Mouse (Mus musculus): ENCODE data around the gene Ncln. TPM values are rescaled to one million over a fixed set of nuclear protein-coding genes. Genes with fewer than 3 reads are reported as not detected.

The Ncln gene
- 54.9 and 60.2 TPM in 2 replicates for polyA plus RNA-seq (2016; fragmentation: Nextera tagmentation; extraction: Ambion mirVana)

GRCm38 (mm10) chr10:81496264-81496901 is at the start of gene Ncln:
Ncln (minus strand) TSS chr10:81496392.
- H3K4me2 ChIP-seq, result peak within 1 kb of the TSS; percentile 99
- H3K9me3 ChIP-seq (replicated peaks), result no peaks in the 10 kb centered on the region
- WGBS, result under 1% methylated on average over 41 of the region's 45 CpGs
- peak within 1 kb of the TSS; percentile 93 for H3K9ac ChIP-seq
- no peaks in the 10 kb centered on the region for H3K27me3 ChIP-seq (replicated peaks)
- peak within 1 kb of the TSS; percentile 90 for H3K4me3 ChIP-seq
- peak; percentile 95 for ATAC-seq (ENCODE audit: insufficient number of reproducible peaks, low FRiP score)
- peaks cover 19% of the 10 kb centered on the region for H3K4me1 ChIP-seq (replicated peaks)
- peaks cover 27% of the 10 kb centered on the region for H3K36me3 ChIP-seq
- H3K27ac ChIP-seq (ENCODE audit: poor library complexity, severe bottlenecking), result peak within 1 kb of the TSS; percentile 48

DNA sequence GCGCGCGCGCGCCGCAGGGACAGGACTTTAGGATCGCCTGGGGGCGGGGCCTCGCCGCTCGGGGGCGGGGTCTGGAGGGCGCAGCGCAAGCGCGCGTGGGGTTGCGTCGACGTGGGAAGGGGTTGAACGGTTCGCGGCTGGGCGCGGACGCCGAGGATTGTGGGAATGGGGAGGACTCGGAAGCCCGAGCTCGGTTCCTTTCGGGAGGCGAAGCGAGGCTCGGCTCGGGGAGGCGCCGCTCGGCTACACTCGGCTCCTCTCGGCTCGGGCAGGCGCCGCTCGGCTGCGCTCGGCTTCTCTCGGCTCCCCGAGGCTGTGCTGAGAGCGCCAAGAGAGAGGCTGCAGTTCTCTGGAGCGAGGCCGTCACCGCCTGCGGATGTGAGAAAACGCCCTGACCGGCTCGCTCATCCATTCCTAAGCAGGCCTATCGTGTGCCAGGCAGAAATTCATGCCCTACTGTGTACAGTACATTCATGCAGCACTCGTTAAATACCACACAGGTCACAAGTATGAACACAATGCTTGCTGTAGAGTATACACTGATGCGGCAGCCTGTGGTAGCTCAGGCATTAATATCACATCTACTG is 49.1 kb upstream of the Ncln start, which contains the start of gene Gna11:
Gene Gna11, minus strand, starts transcription at position 30 of the 587 bp plus-strand sequence.
- H3K4me1 ChIP-seq (replicated peaks), result peaks cover 49% of the 10 kb centered on the region
- no peaks in the 10 kb centered on the region for H3K9me3 ChIP-seq (replicated peaks)
- peak within 1 kb of the TSS; percentile 96 for H3K9ac ChIP-seq
- 1% methylated on average over 59 of the region's 59 CpGs for WGBS
- peak; percentile 94 for ATAC-seq (ENCODE audit: insufficient number of reproducible peaks, low FRiP score)
- H3K4me2 ChIP-seq, result peak within 1 kb of the TSS; percentile 99
- H3K27me3 ChIP-seq (replicated peaks), result no peaks in the 10 kb centered on the region
- H3K4me3 ChIP-seq, result peak within 1 kb of the TSS; percentile 99
- H3K36me3 ChIP-seq, result peaks cover 2% of the 10 kb centered on the region; the same call in 1 of the 2 replicates
- H3K27ac ChIP-seq (ENCODE audit: poor library complexity, severe bottlenecking), result peak within 1 kb of the TSS; percentile 74

- Histone ChIP-seq H3K4me3 (peak overlapping the region; percentile 99), H3K27me3 (replicated peaks) (no peaks in the 10 kb centered on the region), H3K36me3 (peaks cover 8% of the 10 kb centered on the region), H3K4me2 (peak overlapping the region; percentile 99), H3K9ac (peak overlapping the region; percentile 96), H3K9me3 (replicated peaks) (no peaks in the 10 kb centered on the region), H3K27ac (ENCODE audit: poor library complexity, severe bottlenecking) (peak overlapping the region; percentile 74), H3K4me1 (replicated peaks) (peaks cover 49% of the 10 kb centered on the region)
- peak; percentile 1; the same call in 1 of the 2 replicates for ATAC-seq (ENCODE audit: insufficient number of reproducible peaks, low FRiP score)
- WGBS, result under 1% methylated on average over 82 of the region's 93 CpGs
Observed at GRCm38 (mm10) chr10:81544296-81545160, 48.3 kb upstream of the Ncln start.

- Histone ChIP-seq H3K4me3 (peak overlapping the region; percentile 99), H3K36me3 (peaks cover 13% of the 10 kb centered on the region), H3K4me1 (replicated peaks) (peaks cover 49% of the 10 kb centered on the region), H3K4me2 (peak overlapping the region; percentile 99), H3K9ac (peak overlapping the region; percentile 96), H3K27me3 (replicated peaks) (no peaks in the 10 kb centered on the region), H3K9me3 (replicated peaks) (no peaks in the 10 kb centered on the region), H3K27ac (ENCODE audit: poor library complexity, severe bottlenecking) (no peak overlapping the region)
- 83% methylated on average over 1 of the region's 1 CpGs for WGBS
- no peak for ATAC-seq (ENCODE audit: insufficient number of reproducible peaks, low FRiP score)
Observed at GRCm38 (mm10) chr10:81543633-81544032, 47.4 kb upstream of the Ncln start.

- WGBS, result 78% methylated on average over 7 of the region's 7 CpGs
- Histone ChIP-seq H3K9me3 (replicated peaks) (no peaks in the 10 kb centered on the region), H3K9ac (peak overlapping the region; percentile 96), H3K27me3 (replicated peaks) (no peaks in the 10 kb centered on the region), H3K36me3 (peaks cover 14% of the 10 kb centered on the region), H3K27ac (ENCODE audit: poor library complexity, severe bottlenecking) (no peak overlapping the region), H3K4me1 (replicated peaks) (peaks cover 49% of the 10 kb centered on the region), H3K4me2 (peak overlapping the region; percentile 99), H3K4me3 (peak overlapping the region; percentile 99)
- ATAC-seq (ENCODE audit: insufficient number of reproducible peaks, low FRiP score), result no peak
Observed at GRCm38 (mm10) chr10:81542727-81543460, 46.7 kb upstream of the Ncln start.

DNA sequence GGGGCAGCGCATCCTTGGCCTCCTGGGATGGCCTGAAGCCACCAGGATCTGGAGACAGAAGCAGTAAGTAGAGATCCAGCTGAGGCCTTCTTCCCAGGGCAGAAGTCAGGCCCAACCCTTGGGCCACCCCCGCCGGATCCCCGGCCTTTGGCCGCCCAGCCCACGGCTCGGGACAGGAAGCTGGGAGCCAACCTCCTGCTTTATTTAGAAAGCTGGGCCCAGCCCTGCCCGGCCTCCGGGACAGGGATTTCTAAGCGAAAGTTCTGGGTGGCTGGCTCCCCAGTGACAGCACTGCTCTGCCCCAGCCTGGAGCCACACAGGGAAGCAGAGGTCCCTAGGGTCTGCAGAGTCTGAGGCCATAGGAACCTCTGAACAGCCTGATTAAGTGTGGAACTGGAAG is 45.6 kb upstream of the Ncln start:
- Histone ChIP-seq H3K27ac (ENCODE audit: poor library complexity, severe bottlenecking) (peak overlapping the region; percentile 22), H3K36me3 (peaks cover 21% of the 10 kb centered on the region), H3K27me3 (replicated peaks) (no peaks in the 10 kb centered on the region), H3K4me2 (peak overlapping the region; percentile 99), H3K9me3 (replicated peaks) (no peaks in the 10 kb centered on the region), H3K4me1 (replicated peaks) (peaks cover 49% of the 10 kb centered on the region), H3K9ac (peak overlapping the region; percentile 63), H3K4me3 (no peak overlapping the region)
- no peak for ATAC-seq (ENCODE audit: insufficient number of reproducible peaks, low FRiP score)
- 45% methylated on average over 10 of the region's 10 CpGs for WGBS

DNA sequence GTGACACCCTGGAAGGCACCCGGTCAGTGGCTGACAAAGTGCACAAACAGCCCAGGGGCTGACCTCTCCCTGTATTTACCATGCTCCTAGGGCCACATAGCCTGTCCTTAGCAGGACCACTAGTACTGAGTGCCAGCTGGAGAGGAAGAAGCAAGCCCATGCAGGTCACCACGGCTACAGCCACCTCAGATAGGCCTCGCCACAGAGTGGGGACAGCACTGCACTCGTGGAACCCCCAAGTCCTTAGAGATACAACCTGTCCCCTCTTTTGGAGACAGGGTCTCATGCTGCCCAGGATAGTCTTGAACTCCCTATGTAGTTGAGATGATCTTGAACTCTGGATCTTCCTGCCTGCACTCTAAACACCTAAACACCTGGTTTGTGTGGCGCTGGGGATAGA is 45.2 kb upstream of the Ncln start:
- H3K9me3 ChIP-seq (replicated peaks), result no peaks in the 10 kb centered on the region
- H3K27me3 ChIP-seq (replicated peaks), result no peaks in the 10 kb centered on the region
- ATAC-seq (ENCODE audit: insufficient number of reproducible peaks, low FRiP score), result no peak
- H3K4me3 ChIP-seq, result no peak overlapping the region
- H3K36me3 ChIP-seq, result peaks cover 21% of the 10 kb centered on the region
- peak overlapping the region; percentile 99 for H3K4me2 ChIP-seq
- peaks cover 44% of the 10 kb centered on the region for H3K4me1 ChIP-seq (replicated peaks)
- WGBS, result 76% methylated on average over 5 of the region's 5 CpGs
- peak overlapping the region; percentile 63 for H3K9ac ChIP-seq
- H3K27ac ChIP-seq (ENCODE audit: poor library complexity, severe bottlenecking), result peak overlapping the region; percentile 22; the same call in 1 of the 2 replicates

DNA sequence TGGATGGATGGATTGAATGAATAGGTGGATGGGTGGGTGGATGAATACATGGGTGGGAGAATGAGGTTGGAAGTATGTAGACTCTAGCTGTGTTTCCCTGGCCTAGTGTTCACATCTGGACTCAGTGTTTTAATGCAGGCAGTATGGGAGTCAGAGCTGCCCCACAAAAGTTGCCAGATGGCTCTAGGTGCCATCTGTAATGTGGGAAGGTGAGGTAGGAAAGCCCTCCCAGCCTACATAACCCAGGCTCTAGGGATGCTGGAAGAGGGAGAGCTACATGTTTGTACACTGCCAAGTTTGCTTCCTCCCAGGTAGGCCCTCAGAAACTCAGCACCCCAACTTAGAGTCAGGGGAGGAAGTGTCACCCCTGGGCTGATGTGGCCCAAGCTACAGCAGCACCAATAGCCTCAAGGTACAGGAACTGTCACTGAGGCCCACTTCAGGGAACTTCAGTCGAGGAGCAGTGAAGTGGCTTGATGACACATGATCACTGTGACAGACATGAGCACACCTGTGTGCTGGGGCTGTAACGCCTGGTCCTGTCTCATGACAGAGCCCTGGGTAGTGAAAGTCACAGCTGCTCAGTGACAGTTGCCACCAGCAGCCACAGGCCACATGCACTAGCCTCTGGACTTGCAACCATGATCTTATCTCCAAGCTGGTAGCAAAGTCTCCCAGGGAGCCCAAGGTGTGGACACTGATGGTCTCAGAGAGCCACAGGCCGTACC is 42.3 kb upstream of the Ncln start:
- Histone ChIP-seq H3K9ac (no peak overlapping the region), H3K27me3 (replicated peaks) (no peaks in the 10 kb centered on the region), H3K27ac (ENCODE audit: poor library complexity, severe bottlenecking) (no peak overlapping the region), H3K4me1 (replicated peaks) (peaks cover 43% of the 10 kb centered on the region), H3K4me2 (no peak overlapping the region), H3K9me3 (replicated peaks) (no peaks in the 10 kb centered on the region), H3K4me3 (no peak overlapping the region), H3K36me3 (peaks cover 40% of the 10 kb centered on the region)
- ATAC-seq (ENCODE audit: insufficient number of reproducible peaks, low FRiP score), result no peak
- 72% methylated on average over 3 of the region's 3 CpGs for WGBS

DNA sequence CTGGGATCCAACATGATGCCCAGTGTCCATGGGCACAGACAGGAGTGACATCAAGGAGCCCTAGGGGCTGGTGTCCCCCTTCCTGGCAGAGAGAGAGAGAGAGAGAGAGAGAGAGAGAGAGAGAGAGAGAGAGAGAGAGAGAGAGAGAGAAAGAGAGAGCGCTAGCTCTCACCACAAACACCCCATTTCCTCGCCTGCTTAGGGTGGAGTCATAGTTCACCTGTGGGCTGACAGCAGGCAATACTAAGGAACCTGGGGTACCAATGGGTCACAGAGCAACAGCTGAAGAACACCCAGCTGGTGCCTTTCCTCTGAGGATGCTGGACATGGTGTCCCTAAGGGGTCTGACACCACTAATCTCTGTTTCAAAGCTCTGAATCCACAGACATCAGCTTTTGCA is 41.2 kb upstream of the Ncln start:
- H3K4me3 ChIP-seq, result no peak overlapping the region
- 94% methylated on average over 2 of the region's 2 CpGs for WGBS
- no peaks in the 10 kb centered on the region for H3K9me3 ChIP-seq (replicated peaks)
- no peaks in the 10 kb centered on the region for H3K27me3 ChIP-seq (replicated peaks)
- H3K36me3 ChIP-seq, result peaks cover 50% of the 10 kb centered on the region
- H3K27ac ChIP-seq (ENCODE audit: poor library complexity, severe bottlenecking), result no peak overlapping the region
- ATAC-seq (ENCODE audit: insufficient number of reproducible peaks, low FRiP score), result no peak
- H3K4me1 ChIP-seq (replicated peaks), result peaks cover 38% of the 10 kb centered on the region
- no peak overlapping the region for H3K4me2 ChIP-seq
- H3K9ac ChIP-seq, result no peak overlapping the region

- Histone ChIP-seq H3K4me3 (no peak overlapping the region), H3K27me3 (replicated peaks) (no peaks in the 10 kb centered on the region), H3K9me3 (replicated peaks) (no peaks in the 10 kb centered on the region), H3K4me1 (replicated peaks) (peaks cover 31% of the 10 kb centered on the region), H3K27ac (ENCODE audit: poor library complexity, severe bottlenecking) (no peak overlapping the region), H3K9ac (no peak overlapping the region), H3K36me3 (peaks cover 56% of the 10 kb centered on the region), H3K4me2 (no peak overlapping the region)
- 71% methylated on average over 6 of the region's 6 CpGs for WGBS
- ATAC-seq (ENCODE audit: insufficient number of reproducible peaks, low FRiP score), result no peak
Observed at GRCm38 (mm10) chr10:81536734-81537133, 40.5 kb upstream of the Ncln start.
